Mouse (Mus musculus) cerebellum, adult 11-12 months (tissue): ENCODE measurements around the gene Eddm3b.
"Not testable (repeated sequence)": the region's sequence is repeated elsewhere in the genome, so short reads cannot be mapped to it uniquely, and the experiment has no call there.

Experiments used
- DNase-seq: peaks from one replicate; pipeline ENCODE4 v3.0.0; 2022

Gene Eddm3b

DNA sequence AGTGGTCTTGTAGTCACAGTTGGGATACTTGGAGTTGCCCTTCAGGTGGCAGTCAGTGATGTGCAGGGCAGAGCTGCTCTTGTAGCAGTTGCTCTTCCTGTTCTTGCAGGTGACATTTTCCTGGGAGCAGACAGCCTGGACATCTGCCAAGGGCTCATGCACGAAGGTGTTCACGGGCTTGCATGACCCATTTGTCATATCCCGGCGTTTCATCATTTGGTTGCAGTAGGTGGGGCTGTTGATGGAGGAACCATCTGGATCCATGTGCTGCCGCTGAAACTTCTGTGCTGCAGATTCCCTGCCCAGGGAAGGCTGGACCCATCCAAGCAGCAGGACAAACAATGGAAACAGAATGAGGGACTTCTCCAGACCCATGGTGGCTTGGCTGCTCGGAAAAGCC, 31.3 kb downstream of the Eddm3b start:
- no peak for DNase-seq

DNA sequence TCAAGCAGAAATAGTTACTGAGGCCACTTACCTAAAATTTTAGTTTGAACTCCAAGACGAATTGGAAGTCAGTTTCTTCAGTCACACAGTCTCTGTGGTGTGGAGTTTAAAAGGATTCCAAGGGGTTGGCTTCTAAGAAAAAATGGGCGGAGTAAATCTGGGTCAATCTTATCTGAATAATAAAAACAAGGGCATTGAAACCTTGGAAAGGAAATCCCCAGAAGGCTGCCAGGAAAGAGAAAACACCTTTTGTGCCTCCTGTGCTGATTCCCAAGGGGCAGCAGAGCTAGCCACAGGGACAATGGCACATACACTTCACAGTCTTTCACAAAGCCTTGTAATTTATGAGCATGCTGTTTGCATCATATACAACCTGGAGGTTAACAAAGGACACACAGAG, 32.5 kb downstream of the Eddm3b start, which contains the start of gene Rnase1:
Gene Rnase1 (minus strand): TSS at position 101 of the 400 bp plus-strand sequence.
- DNase-seq: no peak

DNA sequence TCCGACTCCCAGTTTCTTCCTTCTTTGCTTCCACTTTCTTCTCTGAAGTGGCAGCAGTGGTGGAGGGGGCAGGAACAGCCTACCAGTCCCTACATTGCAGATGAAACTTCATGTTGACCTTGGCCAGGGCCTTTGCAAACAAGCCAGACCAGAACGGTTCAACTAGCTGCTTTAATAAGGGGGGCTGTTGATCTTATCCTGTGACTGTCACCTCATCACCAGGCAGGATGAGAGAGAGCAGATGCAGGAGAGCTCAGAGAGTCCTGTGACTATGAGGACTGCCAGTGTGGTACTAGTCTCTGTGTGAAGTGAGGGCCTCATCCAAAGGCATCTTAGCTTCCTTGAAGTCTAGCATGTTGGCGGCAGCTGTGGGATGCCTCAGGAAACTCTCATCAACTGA, 33.8 kb downstream of the Eddm3b start:
- DNase-seq: no peak

DNA sequence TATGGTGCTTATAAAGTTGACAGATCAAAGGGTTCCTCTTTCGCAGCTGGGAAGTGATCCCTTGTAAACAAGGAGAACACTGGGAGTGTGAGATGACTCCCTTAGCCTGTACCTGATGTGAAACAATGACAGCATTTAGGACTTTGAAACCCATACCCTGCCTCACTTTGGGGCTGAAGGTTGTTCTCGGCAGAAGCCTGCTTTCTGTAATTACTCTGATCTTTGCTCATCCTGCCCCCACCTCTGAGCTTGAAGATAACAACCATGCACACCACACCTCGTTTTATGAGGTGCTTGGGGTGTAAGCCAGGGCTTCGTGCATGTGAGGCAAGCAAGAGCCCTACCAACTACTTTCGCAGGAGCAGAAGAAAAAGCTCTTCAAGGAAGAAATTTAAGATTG, 34.9 kb downstream of the Eddm3b start:
- DNase-seq: no peak

- no peak for DNase-seq
Observed at GRCm38 (mm10) chr14:51150206-51150831, 36.1 kb downstream of the Eddm3b start.

DNA sequence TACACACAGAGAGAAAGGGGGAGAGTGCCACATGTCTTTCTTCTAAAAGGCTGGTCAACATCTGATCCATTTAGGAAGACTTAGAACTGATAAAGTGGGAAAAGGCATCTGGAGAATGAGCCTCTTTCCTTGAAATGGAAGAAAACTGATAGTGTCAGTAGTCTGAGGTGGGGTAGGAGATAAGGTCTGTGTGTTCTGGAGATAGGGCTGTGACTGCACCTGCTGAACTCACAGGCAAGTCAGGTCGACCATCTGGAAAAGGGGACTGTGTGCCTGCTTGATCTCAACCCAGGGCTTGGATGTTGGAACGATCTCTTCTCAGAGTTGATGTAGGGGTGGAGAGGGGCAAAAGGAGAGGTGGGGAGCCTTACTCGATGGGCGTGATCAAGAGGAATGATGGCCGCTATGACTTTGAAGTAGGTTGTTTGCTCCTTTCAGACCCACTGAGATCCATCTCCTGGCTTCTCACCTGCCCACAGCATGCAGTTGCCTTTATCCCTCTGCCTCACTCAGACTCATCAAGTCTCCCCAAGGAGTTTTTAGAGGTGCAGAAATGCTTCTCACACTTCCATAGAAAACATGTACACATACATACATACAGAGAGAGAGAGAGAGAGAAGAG, 38.1 kb downstream of the Eddm3b start:
- no peak for DNase-seq

- no peak for DNase-seq
Observed at GRCm38 (mm10) chr14:51156056-51156735, 42.0 kb downstream of the Eddm3b start.

GRCm38 (mm10) chr14:51156736-51157068, 42.5 kb downstream of the Eddm3b start:
- DNase-seq: no peak

- no peak for DNase-seq
Observed at GRCm38 (mm10) chr14:51157072-51157471, 42.8 kb downstream of the Eddm3b start.

DNA sequence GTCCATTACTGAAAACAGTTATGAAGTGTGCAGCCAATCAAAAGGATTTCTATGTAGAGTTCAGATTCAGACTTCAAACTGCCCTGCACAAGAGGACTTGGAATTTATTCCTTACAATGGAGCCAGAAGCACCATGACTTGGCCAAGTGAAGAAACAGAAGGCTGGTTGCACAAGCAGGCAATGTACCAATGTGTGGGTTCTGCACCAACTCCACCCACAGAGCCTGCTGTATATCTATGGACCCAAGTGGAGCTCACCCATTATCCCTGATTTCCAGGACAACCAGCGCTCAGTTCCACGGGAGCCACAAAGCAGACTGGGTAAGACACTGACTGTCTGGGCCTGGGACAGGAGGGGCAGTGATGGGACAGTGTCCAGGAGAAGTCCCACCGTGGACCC, 47.8 kb downstream of the Eddm3b start, which contains the start of gene Rnase2b:
Gene Rnase2b (plus strand): TSS at position 285 of the 400 bp plus-strand sequence.
- DNase-seq: not testable (repeated sequence)

DNA sequence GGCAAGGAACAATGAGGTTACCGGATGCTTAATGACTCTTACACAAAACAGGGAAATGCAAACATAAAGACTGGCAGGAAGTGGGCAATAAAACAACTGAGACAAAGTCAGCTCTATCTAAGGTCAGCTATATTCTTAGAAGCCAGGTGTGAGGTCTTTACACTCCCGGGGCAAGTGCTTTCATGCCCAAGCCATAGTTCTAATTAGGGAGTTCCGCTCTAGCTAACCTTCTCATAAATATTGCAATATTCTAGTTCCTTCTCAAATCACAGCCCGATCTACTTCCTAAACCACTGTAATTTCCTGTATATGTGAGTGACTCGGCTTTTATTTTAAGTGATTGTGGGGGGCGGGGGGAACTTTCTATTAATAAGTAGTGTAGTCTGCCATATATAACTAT, 49.1 kb downstream of the Eddm3b start:
- not testable (repeated sequence) for DNase-seq

DNA sequence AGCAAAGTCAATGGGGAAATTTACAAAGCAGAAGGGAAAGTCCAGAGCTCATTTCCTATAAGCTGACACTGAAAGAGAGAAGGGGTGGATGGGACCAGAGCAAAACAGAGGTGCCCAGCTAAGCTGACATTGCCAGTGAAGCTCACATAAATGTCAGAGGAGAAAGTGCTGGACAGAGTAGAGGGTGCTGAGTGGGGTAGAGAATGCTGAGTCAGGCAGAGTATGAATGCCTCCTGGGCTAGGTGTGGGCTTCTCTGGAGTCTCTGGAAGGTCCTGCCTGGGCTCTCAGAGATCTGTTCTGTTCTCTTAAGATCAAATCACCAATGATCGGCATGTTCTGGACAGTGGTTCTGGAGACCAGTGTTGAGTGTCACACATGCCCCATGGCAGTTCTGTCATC, 51.2 kb downstream of the Eddm3b start:
- DNase-seq: no peak

DNA sequence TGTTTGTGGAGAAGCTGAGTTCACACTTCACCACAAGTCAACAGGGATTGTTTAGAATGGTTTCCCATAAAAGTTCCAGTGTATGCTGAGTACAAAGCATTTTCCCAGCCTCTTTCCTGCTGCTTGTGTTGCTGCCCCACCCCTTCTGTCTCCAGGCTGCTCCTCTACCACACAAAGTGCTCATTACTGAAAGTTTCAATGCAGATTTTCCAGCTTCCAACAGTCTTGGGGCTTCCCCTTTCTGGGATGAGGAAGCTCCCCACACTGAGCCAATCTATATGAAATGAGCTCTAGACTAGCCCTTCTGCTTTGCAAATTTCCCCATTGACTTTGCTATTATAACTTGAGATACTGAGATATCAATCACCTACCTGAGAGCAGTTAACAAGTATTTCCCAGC, 51.8 kb downstream of the Eddm3b start:
- no peak for DNase-seq
